Mouse (Mus musculus) gastrocnemius, adult 2 months (tissue): ENCODE results near the gene Strn3. TPM values are rescaled to one million over a fixed set of nuclear protein-coding genes. Genes with fewer than 3 reads are reported as not detected.
A peak's percentile ranks its signal among the peaks of the same experiment; 100 is the strongest.

Experiments used
- DNase-seq: peaks from one replicate; pipeline ENCODE4 v3.0.0; 2022
- H3K27ac ChIP-seq: fragments of 200-600 bp; 2 replicates; pipeline ENCODE4 v1.8.1; 2022; ENCODE audit warnings: mild to moderate bottlenecking
- H3K4me3 ChIP-seq: fragments of 200-600 bp; 2 replicates; pipeline ENCODE4 v1.8.1; 2022; ENCODE audit warnings: mild to moderate bottlenecking, moderate library complexity
- CTCF ChIP-seq: fragments of 200-600 bp; IDR thresholded peaks from 2 replicates; pipeline ENCODE4 v1.8.1; 2022; ENCODE audit warnings: antibody characterized with exemption, mild to moderate bottlenecking, moderate library complexity
- intact Hi-C: fragments of 180-260 bp; cut with DNase I; formaldehyde crosslinking; loops from one replicate; pipeline ENCODE4 v1.15.1; 2025
- long read RNA-seq, 2 experiments: library from polyadenylated mRNA; stranded (forward); transcript quantifications; one replicate each; pipeline ENCODE4 v2.0.0; 2021
- total RNA-seq, 2 experiments: library from RNA; stranded (reverse); gene quantifications; 2 replicates each; pipeline ENCODE4 v1.2.3; 2021

The Strn3 gene
- 100 to 1,000 TPM; 142 to 174 TPM for total RNA-seq
- long read RNA-seq, experiment 1, transcript Strn3-202 (16 exons, 2,791 nt) = major isoform, 415 of 492 reads
- long read RNA-seq, experiment 1, partial matches to known transcripts = 6 of 492 reads
- long read RNA-seq, experiment 1, other reads (novel, unspliced or antisense) = 71 of 492 reads
- long read RNA-seq, experiment 2, transcript Strn3-202 (16 exons, 2,791 nt) = major isoform, 279 of 338 reads
- long read RNA-seq, experiment 2, partial matches to known transcripts = 17 of 338 reads
- long read RNA-seq, experiment 2, other reads (novel, unspliced or antisense) = 42 of 338 reads

DNA sequence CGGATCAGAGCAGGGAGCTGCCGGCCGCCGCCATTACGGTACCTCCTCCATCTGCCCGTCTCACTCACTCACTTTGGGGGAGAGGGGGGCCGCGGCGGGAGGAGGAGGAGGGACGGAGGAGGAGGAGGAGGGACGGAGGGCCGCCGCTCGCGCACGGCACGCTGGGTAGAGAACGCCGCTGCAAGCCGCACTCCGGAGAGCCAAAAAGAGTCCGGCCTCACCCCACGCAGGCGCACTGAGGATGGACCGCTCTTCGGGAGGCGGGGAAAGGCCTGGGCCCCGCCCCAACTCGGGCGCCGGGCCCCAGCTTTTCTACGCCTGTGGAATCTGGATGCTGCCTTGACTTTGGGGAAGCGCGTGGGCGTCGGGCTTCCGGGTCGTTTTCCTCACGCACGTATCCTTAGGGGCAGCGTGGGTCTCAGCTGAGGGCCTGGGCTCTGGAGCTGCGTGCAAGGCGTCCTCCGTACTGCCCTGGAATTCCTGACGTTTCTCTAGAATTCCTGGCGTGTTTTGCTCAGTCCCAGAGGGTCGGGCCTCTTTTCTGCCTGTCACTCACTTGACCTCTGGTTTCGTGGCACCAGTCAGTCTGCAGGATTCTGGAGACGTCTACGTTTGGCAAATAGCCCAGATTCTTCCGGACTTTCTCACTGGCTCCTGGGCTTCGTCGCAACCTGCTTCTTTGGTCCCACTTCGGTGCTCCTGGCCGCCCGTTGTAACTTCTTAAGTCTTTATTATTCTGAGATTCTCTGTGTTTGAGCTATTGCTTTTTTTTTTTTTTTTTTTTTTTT lies at the start of gene Strn3:
Gene Strn3 (minus strand): TSS at position 53 of the 788 bp plus-strand sequence.
- H3K4me3 ChIP-seq = peak within 1 kb of the TSS; percentile 84
- intact Hi-C loops = loop anchor here (2.0 kb wide), 1 partner anchor 15 kb away; no protein-coding TSS in a partner anchor
- peak within 1 kb of the TSS; percentile 99 for H3K27ac ChIP-seq
- DNase-seq = peak; percentile 99
- no peak for TF ChIP-seq CTCF

GRCm38 (mm10) chr12:51736807-51737206 lies 45.1 kb upstream of the Strn3 start:
- Histone ChIP-seq H3K27ac (no peak overlapping the region; the same call in 1 of the 2 replicates), H3K4me3 (no peak overlapping the region)
- intact Hi-C loops = no loop called here
- no peak for DNase-seq
- TF ChIP-seq CTCF = no peak

GRCm38 (mm10) chr12:51736381-51736780 lies 44.7 kb upstream of the Strn3 start:
- intact Hi-C loops = no loop called here
- peak overlapping the region; percentile 72 for H3K27ac ChIP-seq
- DNase-seq = no peak
- no peak for TF ChIP-seq CTCF
- no peak overlapping the region for H3K4me3 ChIP-seq

GRCm38 (mm10) chr12:51735840-51736271 lies 44.2 kb upstream of the Strn3 start:
- no peak for DNase-seq
- intact Hi-C loops = no loop called here
- no peak for TF ChIP-seq CTCF
- Histone ChIP-seq H3K4me3 (no peak overlapping the region), H3K27ac (peak overlapping the region; percentile 72)

DNA sequence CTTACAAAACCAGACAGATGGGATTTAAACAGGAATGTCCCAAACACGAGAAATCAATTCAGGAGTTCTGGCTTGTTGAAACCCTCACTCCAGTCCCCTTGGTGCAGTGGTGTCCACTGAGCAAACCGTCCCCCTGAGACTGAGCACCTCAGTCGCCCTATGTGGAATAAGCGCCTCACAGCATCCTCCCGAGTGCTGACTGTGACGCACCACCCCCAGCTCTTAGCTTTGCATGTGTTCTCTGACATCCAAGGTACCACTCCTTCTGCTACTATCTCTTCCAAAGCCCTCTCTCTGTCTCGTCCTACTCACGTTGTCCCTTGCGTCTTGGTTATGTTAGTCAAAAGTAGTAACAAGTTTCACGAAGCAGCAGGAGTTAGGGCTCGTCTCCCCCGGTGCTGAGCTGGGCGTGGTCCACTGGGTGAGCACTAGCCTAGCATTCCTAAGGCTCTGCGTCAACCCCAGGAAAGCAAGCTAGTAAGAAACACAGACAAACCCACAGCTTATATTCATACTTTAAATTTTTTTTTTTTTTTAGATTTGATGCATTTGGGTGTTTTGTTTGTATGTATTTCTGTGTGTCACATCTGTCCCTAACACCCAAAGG lies 43.0 kb upstream of the Strn3 start:
- DNase-seq = peak; percentile 54
- Histone ChIP-seq H3K4me3 (peak overlapping the region; percentile 52), H3K27ac (peak overlapping the region; percentile 72)
- intact Hi-C loops = no loop called here
- TF ChIP-seq CTCF = no peak

DNA sequence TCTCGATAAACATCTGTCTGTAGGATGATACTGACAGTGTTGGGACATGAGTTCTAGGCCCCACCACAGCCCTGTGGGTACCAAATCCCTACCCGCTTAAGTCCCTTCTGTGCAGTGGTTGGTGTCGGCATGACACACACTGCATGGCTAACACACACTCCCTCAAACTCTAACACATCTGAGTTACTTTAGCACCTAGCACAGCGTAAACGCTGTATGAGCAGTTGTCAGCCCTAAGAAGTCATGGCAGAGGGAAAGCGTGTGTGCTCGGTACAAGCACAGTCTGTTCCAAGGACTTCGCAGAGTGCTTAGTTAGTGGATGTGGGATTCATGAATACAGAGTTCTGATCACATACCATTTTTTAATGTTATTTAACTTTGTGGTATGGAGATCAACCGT lies 38.1 kb upstream of the Strn3 start:
- DNase-seq = no peak
- Histone ChIP-seq H3K4me3 (no peak overlapping the region), H3K27ac (peak overlapping the region; percentile 89)
- TF ChIP-seq CTCF = no peak
- intact Hi-C loops = no loop called here

- intact Hi-C loops = no loop called here
Observed at GRCm38 (mm10) chr12:51729058-51729457, 37.4 kb upstream of the Strn3 start.

DNA sequence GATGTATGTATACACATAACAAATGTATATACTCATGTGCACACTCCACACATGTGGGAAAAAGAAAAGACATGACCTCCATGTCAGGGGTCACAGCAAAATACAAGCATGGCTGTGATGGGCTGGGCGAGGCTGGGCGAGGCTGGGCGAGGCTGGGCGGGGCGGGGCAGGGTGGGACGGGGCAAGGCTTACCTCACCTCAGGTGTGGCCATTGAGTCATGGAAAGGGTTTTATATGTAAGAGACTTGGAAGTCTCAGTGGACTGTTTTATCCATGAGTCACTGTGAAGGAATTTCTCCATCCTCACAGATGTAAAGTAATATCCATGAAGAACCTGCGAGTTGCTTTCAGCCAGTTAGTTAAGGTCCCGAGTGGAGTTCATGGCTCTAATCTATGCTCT lies 30.1 kb upstream of the Strn3 start:
- DNase-seq = no peak
- H3K27ac ChIP-seq = no peak overlapping the region
- TF ChIP-seq CTCF = no peak
- intact Hi-C loops = no loop called here
- H3K4me3 ChIP-seq = no peak overlapping the region

More at GRCm38 (mm10) chr12:51729058-51729457, 37.4 kb upstream of the Strn3 start:
- peak; percentile 69 for DNase-seq
- H3K4me3 ChIP-seq = peak overlapping the region; percentile 64
- H3K27ac ChIP-seq = peak overlapping the region; percentile 89
- no peak for TF ChIP-seq CTCF

DNA sequence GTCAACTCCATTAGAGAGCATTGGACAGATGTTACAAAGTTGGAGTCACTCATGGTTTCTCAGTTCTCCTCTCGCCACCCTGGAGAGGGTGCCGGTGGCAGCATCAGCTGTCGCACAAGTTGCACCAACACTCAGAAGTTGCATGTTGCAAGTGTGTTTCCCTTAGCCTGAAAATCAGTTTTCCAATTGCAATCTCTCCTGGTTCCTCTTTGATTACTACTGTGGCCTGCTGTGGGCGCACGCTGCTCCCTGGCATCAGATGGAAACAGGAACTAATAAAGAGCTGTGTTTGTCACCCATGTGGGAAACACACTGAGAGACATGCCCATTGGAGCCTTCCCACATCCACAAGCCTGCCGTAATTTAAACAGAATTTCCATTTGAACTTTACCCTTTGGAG lies 26.9 kb upstream of the Strn3 start:
- no peak overlapping the region for H3K4me3 ChIP-seq
- no peak for DNase-seq
- intact Hi-C loops = no loop called here
- TF ChIP-seq CTCF = no peak
- H3K27ac ChIP-seq = peak overlapping the region; percentile 87; the same call in 1 of the 2 replicates

DNA sequence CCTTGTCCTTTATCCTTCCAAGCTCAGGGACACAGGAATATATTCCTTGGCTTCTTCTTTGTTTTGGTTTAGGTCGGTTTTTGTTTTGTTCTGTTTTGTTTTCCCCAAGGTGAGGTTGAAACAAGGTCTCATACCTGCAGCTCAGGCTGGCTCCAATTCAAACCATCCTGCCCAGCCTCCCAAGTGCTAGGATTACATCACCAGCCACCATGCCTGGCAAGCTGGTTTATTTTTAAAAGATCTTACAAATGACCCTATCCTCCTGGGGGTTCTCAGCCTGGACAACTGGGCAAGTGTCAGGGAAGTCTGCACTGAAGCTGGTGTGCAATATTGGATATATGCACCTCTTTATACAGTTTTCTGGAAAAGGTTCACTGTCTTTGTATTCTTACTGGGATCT lies 21.0 kb upstream of the Strn3 start:
- H3K27ac ChIP-seq = peak overlapping the region; percentile 64; the same call in 1 of the 2 replicates
- intact Hi-C loops = no loop called here
- no peak overlapping the region for H3K4me3 ChIP-seq
- peak; percentile 42 for DNase-seq
- TF ChIP-seq CTCF = no peak

DNA sequence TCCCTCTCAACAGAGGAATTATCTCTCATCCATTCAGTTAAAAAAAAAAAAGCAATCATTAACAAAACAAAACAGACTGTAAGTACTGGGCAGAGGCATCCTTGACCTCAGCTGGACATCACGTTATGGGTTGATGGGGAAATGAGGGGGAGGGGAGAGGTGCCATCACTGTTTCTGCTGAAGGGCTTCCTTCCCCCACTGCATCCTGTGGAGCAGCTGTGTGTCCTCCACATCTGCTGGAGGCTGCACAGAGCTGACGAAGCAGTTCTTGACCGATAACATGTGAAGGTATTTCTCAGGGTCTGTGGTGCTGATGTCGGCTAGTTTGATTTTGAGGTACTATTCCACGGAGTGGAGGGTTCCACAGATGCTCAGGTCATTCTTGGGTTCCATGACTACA lies 18.5 kb upstream of the Strn3 start:
- Histone ChIP-seq H3K4me3 (no peak overlapping the region), H3K27ac (peak overlapping the region; percentile 35)
- DNase-seq = no peak
- intact Hi-C loops = no loop called here
- TF ChIP-seq CTCF = no peak

DNA sequence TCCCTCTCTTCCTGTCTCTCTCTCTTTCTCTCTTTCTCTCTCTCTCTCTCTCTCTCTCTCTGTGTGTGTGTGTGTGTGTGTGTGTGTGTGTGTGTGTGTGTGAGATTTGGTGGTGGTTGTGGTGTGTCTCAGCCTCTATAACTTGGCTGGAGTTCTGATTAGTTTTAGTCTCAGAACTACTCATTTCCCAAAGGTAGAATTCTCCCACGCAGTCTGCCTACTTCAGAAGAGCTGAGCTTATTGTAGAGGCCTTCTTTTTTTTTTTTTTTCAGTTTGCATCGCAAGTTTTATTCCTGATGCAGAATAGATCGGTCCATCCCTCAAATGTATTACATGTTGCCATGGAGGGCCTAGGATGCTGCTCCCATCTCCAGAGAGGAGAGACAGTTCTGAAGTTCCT lies 18.0 kb upstream of the Strn3 start:
- Histone ChIP-seq H3K4me3 (no peak overlapping the region), H3K27ac (peak overlapping the region; percentile 35; the same call in 1 of the 2 replicates)
- intact Hi-C loops = no loop called here
- no peak for TF ChIP-seq CTCF
- no peak for DNase-seq
